Mouse (Mus musculus) testis, adult 2 months (tissue): ENCODE data around the gene Gucd1.

Source experiments
- CTCF ChIP-seq: fragments of 200-500 bp; IDR thresholded peaks from 2 replicates; pipeline ENCODE4 v1.5.1; 2012; ENCODE audit warnings: low read depth, mild to moderate bottlenecking, inconsistent platforms, low read length, moderate library complexity; ENCODE audit not compliant: control insufficient read depth, insufficient read depth, insufficient replicate concordance
- POLR2A ChIP-seq: fragments of 200-500 bp; IDR thresholded peaks from 2 replicates; pipeline ENCODE4 v1.6.1; 2012; ENCODE audit warnings: low read depth, mild to moderate bottlenecking, inconsistent platforms, low read length, moderate library complexity; ENCODE audit not compliant: control insufficient read depth

DNA sequence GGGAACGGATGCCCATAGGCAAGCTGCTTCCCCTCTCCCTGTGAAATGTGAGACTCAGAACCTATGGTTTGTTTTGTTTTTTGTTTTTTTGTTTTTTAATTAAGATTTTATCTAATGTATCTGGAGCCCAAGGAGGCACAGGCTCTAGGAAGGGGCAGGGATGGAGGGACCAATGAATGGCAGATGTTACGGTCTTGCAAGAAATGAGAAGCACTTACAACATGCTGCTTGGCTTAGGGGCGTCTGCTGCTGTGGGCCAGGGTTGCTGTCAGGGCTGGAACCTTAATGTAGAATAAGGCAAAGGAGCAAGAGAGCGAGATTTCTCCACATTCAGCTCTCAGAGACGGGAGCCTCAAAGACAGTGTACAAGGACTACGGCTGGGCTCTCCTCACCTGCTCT, 37.8 kb upstream of the Gucd1 start:
- TF ChIP-seq CTCF (no peak), POLR2A (no peak)
